Mouse (Mus musculus) heart, adult 11 months (tissue): ENCODE results near the gene Gpatch8.
A peak's percentile ranks its signal among the peaks of the same experiment; 100 is the strongest.

Experiments
- DNase-seq: peaks from one replicate; pipeline ENCODE4 v3.0.0; 2022

The Gpatch8 gene

DNA sequence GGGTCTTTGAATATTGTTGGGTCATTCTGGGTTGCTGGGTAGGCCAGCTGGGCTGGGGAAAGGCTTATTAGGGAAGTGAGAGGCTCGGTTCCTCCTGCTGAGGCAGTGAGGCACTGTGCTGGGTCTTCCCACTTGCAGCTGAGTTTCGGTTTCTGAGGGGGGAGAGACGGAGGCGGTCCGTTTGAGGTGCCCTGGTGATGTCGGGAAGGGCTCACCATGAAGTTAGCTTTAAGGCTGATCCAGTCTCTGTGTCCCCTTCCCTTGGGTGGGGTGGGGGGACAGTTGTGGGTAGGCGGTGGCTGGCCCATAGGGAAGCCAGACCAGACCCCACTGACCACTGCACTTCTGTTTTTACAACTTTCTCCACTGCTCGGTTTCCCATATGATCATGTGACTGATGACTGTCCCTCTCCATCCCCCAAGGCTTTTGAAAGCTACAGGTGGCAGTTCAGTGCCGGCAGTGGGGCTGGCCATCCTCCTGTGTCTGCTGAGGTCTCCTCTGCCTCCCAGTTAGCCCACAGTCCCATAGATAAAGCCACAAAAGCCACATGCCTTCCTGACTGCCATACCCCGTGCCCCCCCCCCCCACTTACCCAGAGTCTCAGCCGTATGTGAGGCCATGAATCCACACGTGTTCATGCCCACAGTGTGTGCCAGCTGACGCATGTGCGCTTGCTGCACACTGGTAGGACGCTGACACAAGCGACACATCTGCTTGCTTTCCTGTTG, 123.9 kb downstream of the Gpatch8 start:
- peak; percentile 98 for DNase-seq

DNA sequence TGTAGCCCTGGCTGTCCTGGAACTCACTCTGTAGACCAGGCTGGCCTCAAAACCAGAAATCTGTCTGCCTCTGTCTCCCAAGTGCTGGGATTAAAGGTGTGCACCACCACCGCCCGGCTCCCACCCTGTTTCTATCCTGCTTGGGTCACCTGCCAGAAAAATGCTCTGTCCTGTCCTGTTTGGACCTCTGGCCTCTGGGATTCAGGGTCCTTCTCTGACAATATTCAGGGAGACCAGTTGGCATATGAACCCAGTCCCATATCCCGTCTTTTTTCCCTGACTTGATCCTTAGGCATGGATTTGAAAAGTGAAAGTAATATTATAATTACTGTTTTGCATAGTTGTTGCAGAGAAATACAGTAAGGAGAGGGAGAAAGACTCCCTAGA, 124.5 kb downstream of the Gpatch8 start:
- peak; percentile 92 for DNase-seq

DNA sequence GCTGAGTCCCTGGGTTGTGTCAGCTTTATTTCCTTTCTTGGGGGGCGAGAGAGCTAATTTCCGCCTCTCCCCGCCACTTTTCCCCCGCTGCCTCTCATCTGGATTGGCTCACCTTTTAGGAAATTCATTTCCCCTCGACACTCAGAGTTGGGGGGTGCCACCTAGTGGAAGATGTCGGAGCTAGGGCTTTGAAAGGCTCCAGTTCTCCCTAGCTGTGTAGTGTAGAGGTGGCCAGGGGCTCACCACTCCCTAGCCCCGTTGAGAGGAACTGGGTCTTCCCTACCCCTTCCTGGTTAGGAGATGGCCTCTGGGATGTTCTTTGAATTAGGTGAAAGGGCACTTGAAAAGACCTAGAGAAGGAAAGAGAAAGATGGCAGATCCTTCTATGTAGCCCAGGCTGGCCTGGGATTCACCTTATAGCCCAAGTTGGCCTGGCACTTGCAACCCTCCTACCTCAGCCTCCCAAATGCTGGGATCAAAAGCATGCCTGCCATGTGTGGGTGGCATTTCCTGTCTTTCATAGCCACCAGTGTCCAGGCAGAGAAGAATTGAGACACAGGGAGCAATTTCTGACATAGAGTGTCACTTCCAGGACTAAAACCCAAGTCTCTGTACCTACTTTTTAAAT, 125.1 kb downstream of the Gpatch8 start:
- DNase-seq = peak; percentile 98

DNA sequence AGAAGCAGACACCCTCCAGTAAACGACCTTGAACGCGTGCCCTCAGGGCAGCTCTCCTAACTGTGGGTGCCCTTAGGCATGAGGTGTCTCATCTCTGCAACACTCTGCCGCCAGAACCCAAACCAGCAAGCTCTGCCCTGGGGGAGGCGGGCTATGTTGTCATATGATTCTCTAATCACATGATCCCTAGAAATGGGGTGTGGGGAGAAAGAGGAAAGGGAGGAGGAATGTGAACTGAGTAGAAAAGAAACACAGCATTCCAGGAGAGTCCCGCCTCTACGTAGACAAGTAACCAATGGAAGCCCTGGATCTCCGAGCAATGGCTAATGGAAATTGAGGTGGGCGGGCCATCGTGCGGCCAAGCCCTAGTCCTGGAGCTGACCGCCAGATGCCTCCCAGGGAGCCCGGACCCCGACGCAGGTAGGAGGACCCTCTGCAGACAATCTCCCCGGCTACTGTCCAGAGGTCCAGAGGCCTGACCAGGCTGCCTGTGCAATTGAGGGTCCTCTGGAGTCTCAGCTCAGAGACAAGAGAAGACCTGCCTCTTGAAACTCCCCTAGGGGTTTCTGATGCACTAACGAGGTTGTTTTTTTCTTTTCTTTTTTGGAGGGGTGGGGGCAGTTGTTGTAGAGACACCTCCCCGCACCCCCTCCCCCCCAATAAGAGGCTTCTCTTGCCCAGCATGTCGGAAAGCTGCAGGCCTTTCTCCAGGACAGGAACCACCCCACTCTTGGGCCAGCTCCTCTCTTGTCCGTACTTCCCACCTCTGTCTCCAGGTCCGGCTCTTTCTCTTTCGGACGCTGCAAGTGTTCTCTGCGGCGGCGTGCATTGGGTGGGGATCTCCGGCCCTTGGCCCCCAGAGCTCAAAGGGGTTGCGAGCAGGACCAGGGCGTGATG, 125.8 kb downstream of the Gpatch8 start, which contains the start of gene Grn:
Grn (plus strand) TSS at position 195 of the 897 bp plus-strand sequence.
- peak; percentile 100 for DNase-seq

DNA sequence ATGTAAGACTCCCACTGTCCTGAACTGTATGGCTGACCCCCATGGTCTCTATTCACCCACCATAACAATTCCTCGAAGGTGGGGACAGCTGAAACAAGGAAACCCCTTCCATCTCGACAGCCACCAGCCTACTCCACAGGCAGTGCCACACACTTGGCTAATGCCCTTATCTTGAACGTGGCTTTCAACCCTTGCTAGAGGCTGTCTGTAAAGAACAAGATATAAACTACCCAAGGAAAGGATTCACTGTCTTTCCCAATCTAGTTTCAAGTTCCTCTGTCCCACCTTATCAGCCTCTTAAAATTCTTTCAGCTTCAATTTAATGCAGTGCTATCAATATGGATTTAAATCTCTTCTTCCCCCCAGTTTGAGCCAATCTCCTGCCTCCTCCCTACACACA, 126.6 kb downstream of the Gpatch8 start:
- peak; percentile 90 for DNase-seq

DNA sequence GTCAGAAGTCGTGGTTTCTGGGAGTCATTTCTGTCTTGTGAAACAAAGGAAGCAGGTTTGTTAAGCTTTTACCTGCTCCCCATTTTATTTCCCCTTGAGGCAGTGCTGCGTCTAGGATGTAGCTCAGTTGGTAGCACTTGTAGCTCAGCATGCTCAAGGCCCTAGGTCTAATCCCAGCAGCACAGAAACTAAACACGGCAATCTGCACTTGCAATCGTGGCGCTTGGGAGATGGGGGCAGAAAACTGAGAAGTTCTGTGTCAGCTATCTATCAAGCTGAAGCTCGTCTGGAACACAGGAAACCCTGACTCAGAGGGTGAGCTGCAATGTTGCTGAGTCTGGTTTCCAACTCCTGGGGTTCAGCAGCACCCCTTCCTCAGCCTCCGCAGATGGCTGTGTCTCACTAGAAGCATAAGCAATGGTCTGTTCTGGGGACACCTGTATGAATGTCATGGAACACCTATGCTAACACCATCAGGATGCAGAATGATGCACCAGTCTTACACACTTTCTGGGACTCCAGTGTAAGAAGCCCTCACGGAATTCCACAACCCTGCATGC, 127.1 kb downstream of the Gpatch8 start:
- peak; percentile 94 for DNase-seq
